Mouse (Mus musculus) adrenal gland, postnatal 25 days (tissue): ENCODE measurements around the gene Ubl5. TPM values are rescaled to one million over a fixed set of nuclear protein-coding genes. Genes with fewer than 3 reads are reported as not detected.

Experiments
- total RNA-seq: library from RNA; stranded (reverse); gene quantifications from 2 replicates; pipeline ENCODE4 v1.2.3, GENCODE M21; 2021

Gene Ubl5
- total RNA-seq, 1 experiment from 2014 or later: 331 TPM

Other genes starting within 250 kb of the Ubl5 start
- gene Zfp26, start 182.7 kb upstream of the Ubl5 start, total RNA-seq: 17.1 and 28.7 TPM in 2 replicates
- 21.1 and 30.5 TPM in 2 replicates for gene Zfp426, start 150.1 kb upstream of the Ubl5 start, total RNA-seq
- gene Zfp266, start 121.5 kb upstream of the Ubl5 start, total RNA-seq: 41.7 and 47.2 TPM in 2 replicates
- 9.0 and 12.9 TPM in 2 replicates for gene Zfp846, start 61.6 kb upstream of the Ubl5 start, total RNA-seq
- gene Fbxl12, start 1.9 kb downstream of the Ubl5 start, total RNA-seq: 20.5 and 30.0 TPM in 2 replicates
- 21.6 and 24.8 TPM in 2 replicates for gene Pin1, start 9.2 kb downstream of the Ubl5 start, total RNA-seq
- gene Olfm2, start 103.5 kb downstream of the Ubl5 start, total RNA-seq: 0.46 and 0.52 TPM in 2 replicates
- gene Col5a3, start 172.2 kb downstream of the Ubl5 start, total RNA-seq: 178 and 222 TPM in 2 replicates
- gene Rdh8, start 175.6 kb downstream of the Ubl5 start, total RNA-seq: not detected in 2 replicates
- gene A230050P20Rik, start 225.8 kb downstream of the Ubl5 start, total RNA-seq: 22.5 and 33.4 TPM in 2 replicates
- gene Angptl6, start 236.8 kb downstream of the Ubl5 start, total RNA-seq: 2.9 and 3.7 TPM in 2 replicates
- 37.2 and 37.3 TPM in 2 replicates for gene Ppan, start 245.3 kb downstream of the Ubl5 start, total RNA-seq